Mouse (Mus musculus): ENCODE results near the gene 1700069L16Rik.

1700069L16Rik gene

DNA sequence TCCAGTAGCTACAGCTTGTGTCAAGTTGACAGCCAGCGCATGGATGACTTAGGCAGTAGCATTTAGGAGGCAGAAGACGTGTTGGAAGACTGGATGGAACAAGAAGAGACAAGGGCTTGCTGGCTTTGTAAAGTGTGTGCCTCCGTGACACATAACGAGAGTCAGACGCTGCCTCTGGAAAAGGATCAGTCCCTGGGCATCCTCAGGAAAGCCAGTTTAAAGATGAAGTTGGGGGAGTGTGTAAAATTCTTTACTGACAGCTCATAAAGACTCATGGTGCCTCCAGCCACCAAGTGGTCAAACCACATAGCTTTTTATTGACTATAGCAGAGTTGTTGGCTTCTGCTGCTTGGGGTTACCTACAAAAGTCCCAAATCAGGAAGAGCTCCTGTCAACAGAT is 39.1 kb downstream of the 1700069L16Rik start:
- DNase-seq, result no peak

DNA sequence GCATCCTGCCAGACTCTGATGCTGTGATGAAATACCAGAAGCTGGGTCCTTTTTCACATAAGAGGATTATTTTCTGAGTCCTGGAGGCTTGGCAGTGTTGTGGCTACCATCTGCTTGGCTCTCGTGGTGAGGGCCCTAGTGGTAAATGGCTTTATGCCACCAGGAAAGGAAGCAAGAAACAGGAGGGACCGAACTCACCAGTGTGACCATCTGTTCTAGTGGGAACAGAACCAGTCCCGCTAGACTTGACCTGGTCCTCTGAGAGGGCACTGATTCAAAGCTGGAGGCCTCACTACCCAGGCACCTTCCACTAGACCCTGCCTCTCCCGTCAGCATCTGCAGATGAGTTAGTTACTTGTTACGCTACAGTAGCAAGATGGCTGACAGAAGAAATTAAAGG is 41.3 kb downstream of the 1700069L16Rik start:
- DNase-seq, result no peak

GRCm38 (mm10) chr5:113682472-113682871 is 42.1 kb downstream of the 1700069L16Rik start:
- no peak for DNase-seq

GRCm38 (mm10) chr5:113681219-113681618 is 43.4 kb downstream of the 1700069L16Rik start:
- DNase-seq, result no peak

- DNase-seq, result no peak
Observed at GRCm38 (mm10) chr5:113679509-113679908, 45.1 kb downstream of the 1700069L16Rik start.

DNA sequence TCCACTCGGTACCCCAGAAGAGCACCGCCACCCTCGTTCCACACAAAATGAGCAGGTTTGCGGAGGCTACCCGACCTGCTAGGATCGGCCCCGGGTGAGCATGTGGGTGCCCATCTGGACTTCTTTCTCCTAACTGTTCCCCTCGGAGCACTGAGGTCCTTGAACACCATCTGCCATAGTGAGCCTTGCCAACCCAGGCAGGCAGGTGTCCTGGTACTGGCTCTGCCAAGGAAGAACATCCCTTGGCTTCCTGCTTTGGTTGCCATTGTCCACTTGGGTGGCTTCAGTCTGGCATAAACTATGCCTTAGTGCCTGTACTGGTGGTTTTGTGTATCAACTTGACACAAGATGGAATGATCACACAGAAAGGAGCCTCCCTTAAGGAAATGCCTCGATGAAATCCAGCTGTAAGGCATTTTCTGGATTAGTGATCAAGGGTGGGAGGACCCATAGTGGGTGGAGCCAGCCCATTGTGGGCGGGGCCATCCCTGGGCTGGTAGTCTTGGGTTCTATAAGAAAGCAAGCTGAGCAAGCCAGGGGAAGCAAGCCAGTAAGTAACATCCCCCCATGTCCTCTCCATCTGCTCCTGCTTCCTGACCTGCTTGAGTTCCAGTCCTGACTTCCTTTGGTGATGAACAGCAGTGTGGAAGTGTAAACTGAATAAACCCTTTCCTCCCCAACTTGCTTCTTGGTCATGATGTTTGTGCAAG is 45.7 kb downstream of the 1700069L16Rik start:
- DNase-seq, result no peak

DNA sequence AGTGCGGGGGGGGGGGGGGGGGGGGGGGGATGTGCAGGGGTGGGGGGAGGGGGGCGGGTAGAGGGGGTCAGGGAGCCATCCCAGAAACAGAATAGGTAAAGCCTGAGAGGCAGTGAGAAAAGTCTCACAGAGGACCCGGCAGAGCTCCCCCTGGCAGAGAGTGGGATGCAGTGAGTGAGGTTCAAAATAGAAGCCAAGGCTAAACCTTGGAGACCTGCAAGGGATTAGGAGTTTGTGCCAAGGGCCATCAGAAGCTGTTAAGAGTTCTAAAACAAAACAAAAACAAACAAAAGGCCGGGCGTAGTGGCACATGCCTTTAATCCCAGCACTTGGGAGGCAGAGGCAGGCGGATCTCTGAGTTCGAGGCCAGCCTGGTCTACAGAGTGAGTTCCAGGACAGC is 47.0 kb downstream of the 1700069L16Rik start:
- no peak for DNase-seq

GRCm38 (mm10) chr5:113674851-113675250 is 49.7 kb downstream of the 1700069L16Rik start:
- DNase-seq, result no peak

DNA sequence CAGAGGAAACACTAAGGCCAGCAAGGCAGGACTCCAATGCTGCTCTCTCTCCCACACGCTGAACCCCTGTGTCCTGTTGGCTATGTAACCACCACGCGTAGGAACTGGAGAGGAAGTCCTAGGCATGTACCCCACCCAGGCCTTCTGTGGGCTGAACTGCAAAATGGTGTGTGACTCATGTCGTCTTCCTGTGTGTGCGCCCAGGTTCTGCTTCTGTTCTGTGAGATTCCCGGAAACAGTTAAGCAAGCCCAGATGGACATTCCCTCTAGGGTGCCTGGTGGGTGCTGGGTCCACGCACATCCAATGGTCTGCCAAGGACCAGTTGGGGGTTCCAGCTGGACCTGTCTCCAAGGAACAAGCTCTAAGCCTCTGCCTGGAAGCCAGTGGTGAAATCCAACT is 52.1 kb downstream of the 1700069L16Rik start:
- no peak for DNase-seq

GRCm38 (mm10) chr5:113670597-113670996 is 54.0 kb downstream of the 1700069L16Rik start:
- no peak for DNase-seq

- DNase-seq, result no peak
Observed at GRCm38 (mm10) chr5:113670110-113670509, 54.5 kb downstream of the 1700069L16Rik start.

DNA sequence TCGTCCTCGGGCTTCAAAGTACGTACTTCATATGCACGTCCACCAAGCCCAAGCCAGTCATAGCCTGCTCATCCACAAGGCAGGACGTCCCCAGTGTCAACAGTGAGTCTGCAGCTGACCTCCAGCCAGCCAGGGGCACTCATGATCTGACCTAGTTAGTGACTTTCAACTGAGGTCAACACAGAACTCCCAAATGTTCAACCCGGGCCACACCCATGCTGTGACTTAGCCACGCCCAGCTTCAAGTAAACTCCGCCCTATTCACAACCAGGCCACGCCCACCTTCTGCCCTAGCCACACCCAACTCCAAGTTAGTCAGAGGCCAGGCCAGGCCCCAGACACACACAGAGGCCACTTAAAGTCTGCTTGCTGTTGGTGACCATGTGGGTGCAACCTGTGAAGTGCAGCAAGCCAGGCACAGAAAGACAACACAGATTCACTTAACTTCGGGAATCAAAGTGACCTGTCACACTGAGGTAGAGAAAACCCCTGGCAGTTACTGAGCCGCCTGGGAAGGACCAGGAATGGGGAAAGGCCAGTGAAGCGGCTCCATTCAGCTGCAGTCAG is 59.9 kb downstream of the 1700069L16Rik start:
- no peak for DNase-seq

- no peak for DNase-seq
Observed at GRCm38 (mm10) chr5:113664127-113664526, 60.4 kb downstream of the 1700069L16Rik start.

- DNase-seq, result no peak
Observed at GRCm38 (mm10) chr5:113660872-113661271, 63.7 kb downstream of the 1700069L16Rik start.

- DNase-seq, result no peak
Observed at GRCm38 (mm10) chr5:113654821-113655220, 69.8 kb downstream of the 1700069L16Rik start.

DNA sequence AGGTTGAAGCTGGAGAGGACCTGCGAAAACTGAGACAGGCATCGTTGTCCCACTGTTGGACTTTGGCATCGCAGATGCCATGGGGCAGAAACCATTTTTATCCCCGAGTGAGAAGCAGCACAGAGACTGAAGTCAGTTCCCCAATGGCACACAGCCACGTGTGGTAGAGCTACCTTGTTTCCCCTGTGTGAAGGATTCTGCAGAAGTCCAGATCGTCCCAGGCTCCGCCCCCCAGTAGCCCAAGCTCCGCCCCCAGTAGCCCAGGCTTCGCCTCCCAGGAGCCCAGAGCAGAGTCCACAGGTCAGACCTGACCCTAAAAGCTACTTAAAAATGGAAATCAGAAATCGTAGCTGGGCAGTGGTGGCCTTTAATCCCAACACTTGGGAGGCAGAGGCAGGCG is 70.4 kb downstream of the 1700069L16Rik start:
- no peak for DNase-seq

DNA sequence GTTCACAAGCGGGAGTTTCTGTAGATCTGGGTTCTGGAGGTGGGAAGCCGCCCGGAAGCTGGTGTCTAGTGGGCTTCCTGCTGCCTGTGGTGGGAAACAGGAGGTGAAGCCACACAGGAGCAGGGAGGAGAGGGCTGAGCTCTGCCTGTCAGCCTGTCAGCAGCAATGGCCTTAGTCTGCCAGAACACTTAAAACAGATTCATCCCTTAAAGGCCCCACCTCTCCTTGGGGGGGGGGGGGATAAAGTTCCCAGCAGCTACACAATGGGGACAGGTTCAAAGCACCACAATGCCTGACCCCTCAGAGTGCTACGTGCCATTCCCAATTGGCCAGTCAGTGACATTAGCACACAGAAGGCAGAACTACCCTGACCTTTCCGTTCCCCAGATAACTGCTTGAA is 72.4 kb downstream of the 1700069L16Rik start:
- DNase-seq, result no peak

- DNase-seq, result no peak
Observed at GRCm38 (mm10) chr5:113650035-113650865, 74.3 kb downstream of the 1700069L16Rik start, which contains the start of gene Cmklr1. Cmklr1 (minus strand) TSS chr5:113650426.

DNA sequence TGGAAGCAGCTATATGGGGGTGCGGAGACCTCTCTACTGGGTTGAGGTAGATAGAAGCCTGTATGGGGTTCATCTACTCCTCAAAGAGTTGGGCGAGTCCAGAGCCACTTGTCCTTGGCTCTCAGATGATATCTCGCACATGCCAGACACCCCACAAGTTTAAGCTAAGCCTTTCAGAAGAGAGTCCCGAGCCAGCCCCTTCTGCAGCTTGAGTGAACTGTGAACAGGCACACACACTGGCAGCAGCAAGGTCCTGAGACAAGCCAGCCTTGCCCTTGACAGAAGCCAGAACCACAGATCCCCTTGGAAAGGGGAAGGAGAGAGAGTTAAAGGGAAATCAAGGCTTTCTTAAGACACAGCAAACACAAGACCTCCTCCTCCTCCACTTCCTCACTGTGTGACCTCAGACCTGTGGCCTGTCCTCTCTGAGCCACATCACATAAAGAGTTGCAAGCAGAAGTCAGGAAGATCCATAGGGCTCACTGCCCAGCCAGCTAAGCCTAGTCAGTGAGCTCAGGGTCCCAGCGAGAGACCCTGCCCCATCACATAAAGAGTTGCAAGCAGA is 75.8 kb downstream of the 1700069L16Rik start:
- DNase-seq, result no peak

DNA sequence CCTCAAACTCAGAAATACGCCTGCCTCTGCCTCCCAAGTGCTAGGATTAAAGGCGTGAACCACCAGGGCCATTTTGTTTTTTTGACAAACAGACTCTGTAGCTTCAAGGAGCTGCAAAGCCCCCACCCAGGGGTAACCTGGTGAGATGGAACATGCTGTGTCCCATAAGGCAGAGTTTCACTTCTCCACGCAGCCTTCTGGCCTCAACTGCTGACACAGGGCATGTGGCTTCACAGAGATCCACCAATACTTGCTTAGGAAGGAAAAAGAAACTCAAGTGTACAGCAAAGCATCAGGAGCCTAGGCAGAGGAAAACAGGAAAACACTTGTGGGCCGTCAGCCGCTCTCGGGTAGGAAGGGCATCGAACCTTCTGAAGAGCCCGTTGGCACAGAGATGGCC is 77.4 kb downstream of the 1700069L16Rik start:
- no peak for DNase-seq

DNA sequence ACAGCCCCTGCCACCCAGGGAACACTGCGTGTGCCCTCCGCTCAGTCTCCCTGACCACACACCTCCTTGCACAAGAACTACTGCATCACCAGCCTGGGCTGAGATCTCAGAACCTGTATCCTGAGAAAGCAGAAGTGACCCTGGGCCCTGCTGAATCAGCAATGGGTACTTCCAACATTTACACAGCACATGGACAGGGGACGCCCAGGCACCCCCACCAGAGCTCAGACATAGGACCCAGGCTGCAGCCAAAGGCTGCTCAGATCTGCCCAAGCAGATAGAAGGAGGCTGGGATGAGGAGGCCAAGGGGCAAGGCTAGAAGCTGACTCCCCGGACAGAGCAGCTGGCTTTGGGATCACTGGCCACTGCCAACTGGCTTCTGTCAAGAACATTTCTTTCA is 80.1 kb downstream of the 1700069L16Rik start:
- no peak for DNase-seq

- peak; percentile 43 for DNase-seq
Observed at GRCm38 (mm10) chr5:113643107-113643848, 81.3 kb downstream of the 1700069L16Rik start.
